Mouse (Mus musculus): ENCODE measurements around the gene Rab36. TPM values are rescaled to one million over a fixed set of nuclear protein-coding genes. Genes with fewer than 3 reads are reported as not detected.

Gene Rab36
- polyA plus RNA-seq, 1 experiment, result not detected

GRCm38 (mm10) chr10:75095216-75095615 lies 58.4 kb downstream of the Rab36 start:
- WGBS, result 89% methylated on average over 7 of the region's 7 CpGs
- Histone ChIP-seq H3K4me1 (ENCODE audit: control insufficient read depth, insufficient read depth, low read length) (peaks cover 29% of the 10 kb centered on the region), H3K27ac (ENCODE audit: insufficient read depth, low read depth, low read length) (no peak overlapping the region), H3K4me3 (ENCODE audit: insufficient read depth, low read depth, low read length) (no peak overlapping the region)
- TF ChIP-seq POLR2A (IDR thresholded peaks at IDR 0.05; ENCODE audit: insufficient read depth, low read depth, low read length) (no peak), CTCF (IDR thresholded peaks at IDR 0.05; ENCODE audit: insufficient read depth, low read depth, low read length) (no peak)

DNA sequence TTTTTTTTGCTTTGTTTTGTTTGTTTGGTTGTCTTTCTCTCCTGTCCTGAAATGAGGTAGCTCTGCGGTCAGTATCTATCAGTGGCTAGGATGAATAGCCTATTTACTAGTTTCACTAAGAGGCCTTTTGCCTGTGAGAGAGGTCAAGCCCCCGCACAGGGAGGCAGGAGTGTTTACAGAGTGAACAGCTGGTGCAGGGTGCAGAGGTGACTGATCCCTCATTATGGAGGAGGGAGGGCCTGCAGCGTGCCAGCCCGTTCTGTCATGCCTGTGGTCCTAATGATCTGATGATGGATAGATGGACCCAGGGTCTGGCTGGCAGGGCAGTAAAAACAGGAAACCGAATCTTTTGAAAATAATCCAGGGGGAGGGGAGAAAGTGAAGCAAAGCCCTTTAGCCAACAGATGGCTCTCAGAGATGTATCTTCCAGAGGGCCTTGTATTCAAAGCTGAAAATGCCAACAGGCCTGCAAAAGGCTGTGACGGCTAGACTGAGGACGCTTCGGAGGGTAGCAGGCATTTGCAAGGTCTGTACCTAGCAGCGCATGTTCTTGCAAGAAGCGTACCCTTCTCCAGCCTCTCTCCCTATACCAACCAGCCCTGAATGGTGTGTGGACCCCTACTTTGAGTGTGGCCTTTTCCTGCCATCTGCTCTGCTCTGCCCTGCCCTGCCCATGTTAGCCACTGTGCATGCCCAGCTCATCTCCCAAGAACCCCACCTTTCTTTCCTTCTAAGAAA lies 61.8 kb downstream of the Rab36 start:
- Histone ChIP-seq H3K4me1 (ENCODE audit: control insufficient read depth, insufficient read depth, low read length) (peaks cover 43% of the 10 kb centered on the region), H3K27ac (ENCODE audit: insufficient read depth, low read depth, low read length) (no peak overlapping the region), H3K4me3 (ENCODE audit: insufficient read depth, low read depth, low read length) (no peak overlapping the region)
- TF ChIP-seq CTCF (IDR thresholded peaks at IDR 0.05; ENCODE audit: insufficient read depth, low read depth, low read length) (no peak), POLR2A (IDR thresholded peaks at IDR 0.05; ENCODE audit: insufficient read depth, low read depth, low read length) (no peak)
- 66% methylated on average over 10 of the region's 10 CpGs for WGBS

DNA sequence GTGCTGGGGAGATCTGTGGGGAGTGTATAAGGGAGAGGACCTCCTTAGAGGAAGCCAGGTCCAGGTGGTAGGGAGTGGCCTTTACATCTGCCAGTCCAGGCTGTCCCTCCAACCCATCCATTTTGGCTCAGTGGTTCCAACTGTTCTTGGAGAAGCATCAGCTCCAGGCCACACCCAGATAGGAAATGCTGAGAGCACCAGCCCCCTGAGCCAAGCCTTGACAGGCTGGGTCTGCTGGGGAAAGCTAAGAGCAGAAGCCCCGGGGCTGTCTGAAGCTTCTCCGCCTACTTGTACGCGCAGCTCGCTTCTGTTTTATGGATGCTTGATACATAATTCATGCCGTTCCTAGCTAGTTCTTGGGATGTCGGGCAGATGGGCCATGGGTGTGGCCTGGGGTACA lies 63.4 kb downstream of the Rab36 start:
- H3K4me3 ChIP-seq (ENCODE audit: insufficient read depth, low read depth, low read length), result no peak overlapping the region
- WGBS, result 28% methylated on average over 7 of the region's 7 CpGs

DNA sequence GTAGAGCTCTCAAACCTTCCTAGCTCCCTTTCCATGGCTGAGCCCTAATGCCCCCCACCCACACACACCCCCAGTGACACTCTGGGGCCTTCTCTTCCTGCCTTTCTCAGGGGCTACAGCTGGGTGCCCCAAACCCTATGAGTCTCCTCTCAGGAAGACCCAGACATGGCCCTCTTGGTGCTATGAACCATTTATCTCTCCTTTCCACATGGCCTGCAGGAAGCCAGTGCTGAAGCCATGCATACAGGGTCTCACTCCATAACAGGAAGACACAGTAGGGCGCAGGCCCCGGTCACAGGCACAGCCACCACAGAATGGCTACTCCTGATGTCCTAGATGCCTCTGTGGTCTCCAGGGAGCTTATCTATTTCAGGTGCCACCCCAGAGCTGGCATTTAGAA lies 66.6 kb downstream of the Rab36 start:
- Histone ChIP-seq H3K4me3 (ENCODE audit: insufficient read depth, low read depth, low read length) (no peak overlapping the region), H3K27ac (ENCODE audit: insufficient read depth, low read depth, low read length) (no peak overlapping the region), H3K4me1 (ENCODE audit: control insufficient read depth, insufficient read depth, low read length) (peaks cover 43% of the 10 kb centered on the region)
- WGBS, result 94% methylated on average over 2 of the region's 2 CpGs
- TF ChIP-seq CTCF (IDR thresholded peaks at IDR 0.05; ENCODE audit: insufficient read depth, low read depth, low read length) (no peak), POLR2A (IDR thresholded peaks at IDR 0.05; ENCODE audit: insufficient read depth, low read depth, low read length) (no peak)

More for the DNA sequence above, 63.4 kb downstream of the Rab36 start:
- Histone ChIP-seq H3K4me1 (ENCODE audit: control insufficient read depth, insufficient read depth, low read length) (peaks cover 51% of the 10 kb centered on the region), H3K27ac (ENCODE audit: insufficient read depth, low read depth, low read length) (no peak overlapping the region)
- no peak for TF ChIP-seq POLR2A (IDR thresholded peaks at IDR 0.05; ENCODE audit: insufficient read depth, low read depth, low read length)
- TF ChIP-seq CTCF (IDR thresholded peaks at IDR 0.05; ENCODE audit: insufficient read depth, low read depth, low read length), result no peak

Other genes starting within 250 kb of the Rab36 start
- gene Gnaz, start 69.9 kb upstream of the Rab36 start, polyA plus RNA-seq (2012; ENCODE audit: insufficient read depth, insufficient read length, low replicate concordance, missing spikeins), result not detected in 2 replicates
- not detected in 2 replicates for gene Rsph14, start 4.5 kb upstream of the Rab36 start, polyA plus RNA-seq (2012; ENCODE audit: insufficient read depth, insufficient read length, low replicate concordance, missing spikeins)
- gene Bcr, start 23.5 kb downstream of the Rab36 start, polyA plus RNA-seq (2012; ENCODE audit: insufficient read depth, insufficient read length, low replicate concordance, missing spikeins), result not detected in 2 replicates
- gene Specc1l, start 175.0 kb downstream of the Rab36 start, polyA plus RNA-seq (2012; ENCODE audit: insufficient read depth, insufficient read length, low replicate concordance, missing spikeins), result not detected in 2 replicates